Mouse (Mus musculus): Measurements from ENCODE around the gene Zfand3.

DNA sequence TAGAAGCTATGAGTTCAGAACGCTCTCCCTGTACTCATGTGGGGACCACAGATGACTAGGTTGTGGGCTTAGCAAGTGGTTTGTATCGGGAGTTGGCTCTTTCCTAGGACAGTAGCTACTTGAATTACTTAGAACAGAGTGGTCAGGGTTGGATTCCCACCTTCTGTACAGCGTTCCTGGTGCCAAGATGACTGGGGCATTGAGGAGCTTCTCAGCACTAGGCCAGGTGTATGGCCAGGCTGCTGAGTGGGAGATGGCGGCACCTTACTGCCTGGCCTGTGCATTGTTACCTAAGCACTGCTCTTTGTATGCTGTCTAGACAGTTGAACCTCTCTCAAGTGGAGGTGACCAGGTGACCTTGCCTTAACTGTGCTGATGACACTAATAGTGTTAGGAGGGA lies 28.3 kb downstream of the Zfand3 start:
- TF ChIP-seq POLR2A (IDR thresholded peaks at IDR 0.05; ENCODE audit: insufficient read depth, low read depth, low read length) (no peak), CTCF (IDR thresholded peaks at IDR 0.05; ENCODE audit: insufficient read depth, low read depth, low read length) (no peak)

All from olfactory bulb, adult 2 months (tissue).